Mouse (Mus musculus): ENCODE results near the gene Atp12a. TPM values are rescaled to one million over a fixed set of nuclear protein-coding genes. Genes with fewer than 3 reads are reported as not detected.

Atp12a gene
- polyA plus RNA-seq, 1 experiment from 2014 or later: not detected

Other genes starting within 250 kb of the Atp12a start
- not detected in 3 replicates for gene Gzme, start 244.4 kb upstream of the Atp12a start, polyA plus RNA-seq (2018)
- gene Gzmd, start 232.5 kb upstream of the Atp12a start, polyA plus RNA-seq (2018): not detected in 3 replicates
- gene Gzmg, start 205.5 kb upstream of the Atp12a start, polyA plus RNA-seq (2018): not detected in 3 replicates
- gene Gzmn, start 190.5 kb upstream of the Atp12a start, polyA plus RNA-seq (2018): not detected in 3 replicates
- not detected in 3 replicates for gene Gzmf, start 153.7 kb upstream of the Atp12a start, polyA plus RNA-seq (2018)
- gene Gzmc, start 130.4 kb upstream of the Atp12a start, polyA plus RNA-seq (2018): not detected in 3 replicates
- 0.16 TPM in 1 of 3 replicates, not detected in the others for gene Gzmb, start 102.8 kb upstream of the Atp12a start, polyA plus RNA-seq (2018)
- gene Rnf17, start 37.5 kb downstream of the Atp12a start, polyA plus RNA-seq (2018): 0.77 to 0.98 TPM (median 0.85 TPM) in 3 replicates
- 6.9 to 15.4 TPM (median 9.3 TPM) in 3 replicates for gene Cenpj, start 210.4 kb downstream of the Atp12a start, polyA plus RNA-seq (2018)
- gene Parp4, start 210.6 kb downstream of the Atp12a start, polyA plus RNA-seq (2018): 27.1 to 32.9 TPM (median 29.4 TPM) in 3 replicates

All from macrophage (primary cell).